Mouse (Mus musculus): ENCODE measurements around the gene Barx2.
"Not testable (repeated sequence)": the region's sequence is repeated elsewhere in the genome, so short reads cannot be mapped to it uniquely, and the experiment has no call there.

Gene Barx2

GRCm38 (mm10) chr9:31912921-31913738 is at the start of gene Barx2:
TSS of gene Barx2 (minus strand) at chr9:31913462.
- peak; percentile 77 for DNase-seq (ENCODE audit: low spot score)

GRCm38 (mm10) chr9:31962265-31962664 is 49.0 kb upstream of the Barx2 start:
- DNase-seq (ENCODE audit: low spot score): no peak

- DNase-seq (ENCODE audit: low spot score): no peak
These were observed 47.2 kb upstream of the Barx2 start for GRCm38 (mm10) chr9:31960488-31960887.

- DNase-seq (ENCODE audit: low spot score): no peak
These were observed 44.9 kb upstream of the Barx2 start for GRCm38 (mm10) chr9:31958120-31958519.

- DNase-seq (ENCODE audit: low spot score): no peak
These were observed 37.2 kb upstream of the Barx2 start for GRCm38 (mm10) chr9:31950506-31950905.

- no peak for DNase-seq (ENCODE audit: low spot score)
These were observed 35.8 kb upstream of the Barx2 start for GRCm38 (mm10) chr9:31949031-31949430.

- DNase-seq (ENCODE audit: low spot score): no peak
These were observed 33.8 kb upstream of the Barx2 start for GRCm38 (mm10) chr9:31947051-31947450.

GRCm38 (mm10) chr9:31942334-31942733 is 29.1 kb upstream of the Barx2 start:
- DNase-seq (ENCODE audit: low spot score): no peak

- not testable (repeated sequence) for DNase-seq (ENCODE audit: low spot score)
These were observed 23.2 kb upstream of the Barx2 start for GRCm38 (mm10) chr9:31936486-31936885.

GRCm38 (mm10) chr9:31931691-31932090 is 18.4 kb upstream of the Barx2 start:
- DNase-seq (ENCODE audit: low spot score): no peak

- no peak for DNase-seq (ENCODE audit: low spot score)
These were observed 18.0 kb upstream of the Barx2 start for GRCm38 (mm10) chr9:31931255-31931654.

GRCm38 (mm10) chr9:31926766-31927165 is 13.5 kb upstream of the Barx2 start:
- no peak for DNase-seq (ENCODE audit: low spot score)

GRCm38 (mm10) chr9:31925830-31926624 is 12.8 kb upstream of the Barx2 start:
- DNase-seq (ENCODE audit: low spot score): peak; percentile 90

- DNase-seq (ENCODE audit: low spot score): no peak
These were observed 10.3 kb upstream of the Barx2 start for GRCm38 (mm10) chr9:31923529-31923928.

GRCm38 (mm10) chr9:31919802-31920201 is 6.5 kb upstream of the Barx2 start:
- no peak for DNase-seq (ENCODE audit: low spot score)

- no peak for DNase-seq (ENCODE audit: low spot score)
These were observed 3.2 kb upstream of the Barx2 start for GRCm38 (mm10) chr9:31916421-31916820.

- DNase-seq (ENCODE audit: low spot score): no peak
These were observed 1.6 kb upstream of the Barx2 start for GRCm38 (mm10) chr9:31914871-31915270.

- no peak for DNase-seq (ENCODE audit: low spot score)
These were observed 703 bp upstream of the Barx2 start for GRCm38 (mm10) chr9:31913739-31914591.

GRCm38 (mm10) chr9:31912553-31912920 is 725 bp downstream of the Barx2 start:
- DNase-seq (ENCODE audit: low spot score): peak; percentile 44

- no peak for DNase-seq (ENCODE audit: low spot score)
These were observed 3.0 kb downstream of the Barx2 start for GRCm38 (mm10) chr9:31910221-31910620.

GRCm38 (mm10) chr9:31901781-31902180 is 11.5 kb downstream of the Barx2 start:
- no peak for DNase-seq (ENCODE audit: low spot score)

- DNase-seq (ENCODE audit: low spot score): no peak
These were observed 18.4 kb downstream of the Barx2 start for GRCm38 (mm10) chr9:31894775-31895320.
